Mouse (Mus musculus): ENCODE measurements around the gene Lrrn1. TPM values are rescaled to one million over a fixed set of nuclear protein-coding genes. Genes with fewer than 3 reads are reported as not detected.

The Lrrn1 gene
- total RNA-seq, 2 experiments from 2014 or later, result 49.4 to 57.6 TPM

DNA sequence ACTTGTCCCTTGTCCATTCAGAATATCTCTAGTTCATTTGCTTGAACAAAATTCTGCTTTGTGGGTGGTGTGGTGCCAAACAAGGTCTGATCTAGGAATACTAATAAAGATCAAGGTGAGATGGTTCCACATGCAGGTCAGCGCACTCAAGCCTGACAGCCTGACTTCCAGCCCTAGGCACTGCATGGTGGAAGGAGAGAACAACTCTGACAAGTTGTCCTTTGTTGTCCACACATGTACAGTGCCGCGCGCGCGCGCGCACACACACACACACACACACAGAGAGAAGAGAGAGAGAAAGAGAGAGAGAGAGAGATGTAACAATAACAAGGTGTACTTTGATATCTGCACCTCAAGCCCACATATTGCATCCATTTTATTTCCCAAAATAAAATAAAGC lies 47.7 kb downstream of the Lrrn1 start:
- DNase-seq (ENCODE audit: low spot score in 2 of 2), result no peak

DNA sequence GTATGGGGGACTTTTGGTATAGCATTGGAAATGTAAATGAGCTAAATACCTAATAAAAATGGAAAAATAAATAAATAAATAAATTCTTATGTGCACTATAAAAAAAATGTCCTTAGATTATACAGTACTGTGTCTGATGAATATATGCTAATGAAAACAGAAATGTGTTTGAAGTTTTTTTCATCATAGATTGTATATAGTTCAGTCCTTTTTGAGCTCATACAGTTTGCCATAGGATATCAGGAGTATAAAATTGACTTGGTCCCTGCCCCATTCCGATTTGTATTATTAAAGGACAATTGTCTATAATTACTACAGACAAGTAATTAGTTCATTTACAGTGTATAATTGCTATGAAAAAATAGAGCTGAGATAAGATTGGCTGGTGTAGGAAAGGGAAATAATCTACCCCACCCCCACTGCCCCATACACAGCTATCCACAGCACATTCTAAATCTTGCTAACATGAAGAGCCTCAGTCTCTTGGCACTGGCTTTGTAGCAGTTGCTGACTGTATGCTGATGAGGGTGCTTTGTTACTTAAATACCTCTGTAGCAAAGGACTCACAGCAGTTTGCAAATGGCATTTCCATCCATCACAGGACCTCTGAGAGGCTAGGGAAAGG lies 54.3 kb downstream of the Lrrn1 start:
- DNase-seq (ENCODE audit: low spot score in 2 of 2), result no peak

DNA sequence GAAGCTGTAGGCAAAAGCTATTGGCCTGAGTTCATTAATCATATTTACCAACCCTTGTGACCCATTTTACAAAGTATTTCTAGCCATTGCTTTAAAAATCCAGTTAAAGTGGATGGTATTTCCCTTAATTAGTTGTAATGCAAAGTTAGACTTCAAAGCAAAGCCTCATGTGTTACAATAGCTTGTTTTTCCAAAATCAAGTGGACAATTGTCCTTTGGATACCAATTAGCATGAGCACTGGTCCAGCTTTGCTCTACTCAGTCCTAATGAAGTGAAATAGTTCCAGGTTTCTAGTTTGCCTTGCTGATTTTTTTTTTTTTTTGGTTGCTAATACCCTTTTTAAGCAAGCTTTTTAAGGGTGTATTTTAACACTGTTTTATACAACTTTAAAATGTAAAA lies 75.6 kb downstream of the Lrrn1 start:
- DNase-seq (ENCODE audit: low spot score in 2 of 2), result no peak

DNA sequence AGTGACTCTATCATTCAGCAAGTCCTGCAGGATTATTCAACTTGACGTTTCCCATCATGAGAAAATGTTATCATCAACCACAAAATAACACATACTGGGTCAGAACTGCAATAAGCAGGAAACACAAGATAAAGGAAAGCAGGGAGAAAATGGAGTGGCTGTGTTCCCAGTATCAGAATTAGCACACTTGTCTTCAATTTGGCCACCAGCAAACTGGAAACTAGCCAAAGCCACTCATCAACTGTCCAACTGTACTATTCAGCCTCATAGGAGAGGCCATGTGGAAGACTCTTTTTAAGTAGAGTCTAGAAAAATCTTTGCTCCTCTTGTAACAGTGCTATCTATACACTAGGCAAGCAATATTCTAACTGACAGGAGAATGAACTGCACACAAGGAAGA lies 84.7 kb downstream of the Lrrn1 start:
- no peak for DNase-seq (ENCODE audit: low spot score in 2 of 2)

All from layer of hippocampus, postnatal 10 days (tissue).